Mouse (Mus musculus) heart, adult 2 months (tissue): ENCODE results near the gene Rnf10.

Experiments
- CTCF ChIP-seq: fragments of 200-600 bp; IDR thresholded peaks from 2 replicates; pipeline ENCODE4 v1.8.1; 2022; ENCODE audit warnings: antibody characterized with exemption, mild to moderate bottlenecking, moderate library complexity
- EP300 ChIP-seq: fragments of 200-500 bp; IDR thresholded peaks from 2 replicates; pipeline ENCODE4 v1.6.1; 2011; ENCODE audit warnings: low read depth, low read length, control low read depth; ENCODE audit not compliant: insufficient read depth

GRCm38 (mm10) chr5:115279226-115280049 lies 6.7 kb upstream of the Rnf10 start, which contains the start of gene Coq5:
- TF ChIP-seq EP300 (0 out of 2 replicates have a peak, but pooled peaks have one; percentile 17), CTCF (no peak)
